Mouse (Mus musculus): ENCODE results near the gene Klk9.

- TF ChIP-seq CTCF (IDR thresholded peaks at IDR 0.05; ENCODE audit: control insufficient read depth, insufficient read depth, insufficient replicate concordance, low read depth, low read length) (no peak), POLR2A (IDR thresholded peaks at IDR 0.05; ENCODE audit: control insufficient read depth, low read depth, low read length) (no peak)
These were observed 11.4 kb upstream of the Klk9 start for GRCm38 (mm10) chr7:43780241-43780640.

All from testis, adult 2 months (tissue).